Mouse (Mus musculus) forebrain, embryonic 12.5 days (tissue): ENCODE data around the gene Tctn3. TPM values are rescaled to one million over a fixed set of nuclear protein-coding genes. Genes with fewer than 3 reads are reported as not detected.
A peak's percentile ranks its signal among the peaks of the same experiment; 100 is the strongest.

Source experiments
- ATAC-seq: fragments of 200-750 bp; cut with Nextera tagmentation; 2 replicates; pipeline ENCODE4 v1.8.0; 2017; ENCODE audit warnings: moderate TSS enrichment; ENCODE audit not compliant: low FRiP score
- H3K27ac ChIP-seq: fragments of 300-500 bp; sonication (generic); 2 replicates; pipeline ENCODE4 v1.5.1; 2016; ENCODE audit warnings: mild to moderate bottlenecking
- H3K27me3 ChIP-seq: fragments of 300-500 bp; sonication (generic); 2 replicates; pipeline ENCODE4 v1.6.1; 2016; ENCODE audit warnings: mild to moderate bottlenecking
- H3K36me3 ChIP-seq: fragments of 300-500 bp; sonication (generic); replicated peaks from 2 replicates; pipeline ENCODE4 v1.6.1; 2016; ENCODE audit warnings: mild to moderate bottlenecking
- H3K4me1 ChIP-seq: fragments of 300-500 bp; sonication (generic); 2 replicates; pipeline ENCODE4 v1.6.1; 2016
- H3K4me2 ChIP-seq: fragments of 300-500 bp; sonication (generic); 2 replicates; pipeline ENCODE4 v1.6.1; 2016; ENCODE audit warnings: mild to moderate bottlenecking, moderate library complexity
- H3K4me3 ChIP-seq: fragments of 300-500 bp; sonication (generic); replicated peaks from 2 replicates; pipeline ENCODE4 v1.5.1; 2016; ENCODE audit warnings: mild to moderate bottlenecking
- H3K9ac ChIP-seq: fragments of 300-500 bp; sonication (generic); 2 replicates; pipeline ENCODE4 v1.6.1; 2016; ENCODE audit warnings: mild to moderate bottlenecking
- H3K9me3 ChIP-seq: fragments of 300-500 bp; sonication (generic); 2 replicates; pipeline ENCODE4 v1.6.1; 2016
- WGBS: fragments of 180-500 bp; shearing (Covaris S2); methylation state at CpG from one replicate; pipeline ENCODE4 v1.1.7; 2016; 5-methylcytosine and 5-hydroxymethylcytosine counted together
- polyA plus RNA-seq: library from polyadenylated mRNA; unstranded; fragments of >200 nt; fragmentation: Nextera tagmentation; extraction: Ambion mirVana; gene quantifications from 2 replicates; pipeline ENCODE4 v1.2.1, GENCODE M21; 2016

Gene Tctn3
- 13.8 and 14.0 TPM in 2 replicates for polyA plus RNA-seq

DNA sequence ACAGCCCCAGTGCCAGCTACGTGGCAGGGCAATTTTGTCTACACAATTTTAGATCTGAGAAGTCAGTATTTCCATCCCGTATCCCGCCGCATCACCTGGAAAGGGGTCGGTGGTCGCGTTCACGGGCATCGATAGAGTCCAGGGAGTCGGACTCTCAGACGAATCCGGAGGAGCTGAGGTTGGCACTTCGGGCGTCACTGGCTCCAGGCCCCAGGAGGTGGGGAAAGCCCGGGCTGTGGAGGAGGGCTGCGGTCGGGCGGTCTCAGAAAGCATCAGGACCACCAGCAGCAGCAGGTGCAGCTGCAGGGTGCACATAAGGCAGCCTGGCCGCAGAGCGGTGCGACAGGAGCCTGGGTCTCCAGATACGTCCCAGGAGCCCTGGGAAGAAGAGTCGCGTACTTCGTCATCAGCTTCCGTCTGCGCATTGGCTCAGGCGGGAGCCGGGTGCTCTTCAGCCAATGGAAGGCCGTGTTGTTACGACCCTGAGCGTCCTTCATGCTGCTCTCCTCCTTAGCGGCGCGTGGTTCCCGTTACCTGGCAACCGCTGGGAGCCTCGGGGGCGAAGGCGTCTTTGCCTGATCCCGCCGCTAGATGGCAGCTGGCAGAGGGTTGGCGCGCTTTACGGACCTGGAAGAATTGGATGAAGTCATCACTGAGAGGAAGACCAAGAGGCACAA is at the start of gene Tctn3, which contains the start of gene Entpd1:
Gene Tctn3 (minus strand): TSS at position 404 of the 677 bp plus-strand sequence.
Gene Entpd1 (plus strand): TSS at position 537 of the 677 bp plus-strand sequence.
- under 1% methylated on average over 45 of the region's 45 CpGs for WGBS
- peak within 1 kb of the TSS; percentile 77 for H3K4me2 ChIP-seq
- H3K9ac ChIP-seq, result peak within 1 kb of the TSS; percentile 76
- peaks cover 25% of the 10 kb centered on the region for H3K36me3 ChIP-seq
- peaks cover 3% of the 10 kb centered on the region; the same call in 1 of the 2 replicates for H3K27me3 ChIP-seq
- peak within 1 kb of the TSS; percentile 76 for H3K4me3 ChIP-seq
- 0 out of 2 replicates have a peak within 1 kb of the TSS, but pooled peaks have one; percentile 44 for H3K27ac ChIP-seq
- H3K9me3 ChIP-seq, result no peaks in the 10 kb centered on the region
- H3K4me1 ChIP-seq, result peaks cover 6% of the 10 kb centered on the region
- ATAC-seq, result peak; percentile 100

DNA sequence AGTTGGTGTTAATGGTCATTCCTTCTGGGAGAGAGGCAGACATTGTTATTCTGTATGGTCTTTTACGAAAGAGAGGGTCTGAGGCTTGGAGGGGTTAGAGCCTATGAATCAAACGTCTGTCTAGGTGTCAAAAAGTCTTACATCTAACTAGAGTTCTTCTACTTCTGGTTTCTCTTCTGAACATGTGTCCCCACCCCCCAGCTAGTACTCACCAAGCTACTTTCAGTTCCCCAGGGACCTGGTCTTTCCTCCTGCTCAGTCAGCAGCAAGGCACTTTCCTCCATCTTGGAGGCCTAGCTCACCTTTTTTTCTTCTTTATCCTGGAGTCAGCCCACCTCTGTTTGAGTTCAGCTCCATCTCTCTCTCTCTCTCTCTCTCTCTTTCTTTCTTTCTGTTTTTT is 49.1 kb upstream of the Tctn3 start:
- no peak for ATAC-seq
- Histone ChIP-seq H3K9me3 (no peaks in the 10 kb centered on the region), H3K9ac (peak overlapping the region; percentile 50; the same call in 1 of the 2 replicates), H3K4me2 (peak overlapping the region; percentile 57), H3K27ac (peak overlapping the region; percentile 92), H3K4me3 (peak overlapping the region; percentile 39), H3K4me1 (peaks cover 19% of the 10 kb centered on the region), H3K27me3 (no peaks in the 10 kb centered on the region), H3K36me3 (no peaks in the 10 kb centered on the region)
- 74% methylated on average over 2 of the region's 2 CpGs for WGBS

DNA sequence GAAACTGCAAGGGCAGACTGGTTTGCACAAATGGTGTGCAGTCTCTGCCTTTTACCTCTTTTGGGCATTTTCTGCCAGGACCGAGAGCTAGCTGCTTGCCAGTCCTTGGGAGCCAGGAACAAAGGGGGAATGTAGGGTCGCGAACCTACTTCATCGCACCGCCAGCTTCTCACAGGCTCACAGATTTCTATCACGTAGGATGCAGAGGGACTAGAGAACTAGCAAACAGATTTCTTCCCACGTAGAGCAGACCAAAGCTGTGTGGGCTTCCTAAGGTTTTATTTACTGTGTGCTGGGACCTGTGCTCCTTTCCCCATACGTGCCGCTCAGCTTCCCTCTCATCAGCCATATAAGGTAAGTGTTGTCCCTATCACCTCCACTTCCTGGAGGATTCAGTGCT is 48.5 kb upstream of the Tctn3 start:
- peak; percentile 56; the same call in 1 of the 2 replicates for ATAC-seq
- Histone ChIP-seq H3K4me3 (peak overlapping the region; percentile 39), H3K9ac (peak overlapping the region; percentile 50), H3K27ac (peak overlapping the region; percentile 92), H3K9me3 (no peaks in the 10 kb centered on the region), H3K4me2 (peak overlapping the region; percentile 57), H3K27me3 (no peaks in the 10 kb centered on the region), H3K4me1 (peaks cover 19% of the 10 kb centered on the region), H3K36me3 (no peaks in the 10 kb centered on the region)
- WGBS, result 10% methylated on average over 9 of the region's 9 CpGs

DNA sequence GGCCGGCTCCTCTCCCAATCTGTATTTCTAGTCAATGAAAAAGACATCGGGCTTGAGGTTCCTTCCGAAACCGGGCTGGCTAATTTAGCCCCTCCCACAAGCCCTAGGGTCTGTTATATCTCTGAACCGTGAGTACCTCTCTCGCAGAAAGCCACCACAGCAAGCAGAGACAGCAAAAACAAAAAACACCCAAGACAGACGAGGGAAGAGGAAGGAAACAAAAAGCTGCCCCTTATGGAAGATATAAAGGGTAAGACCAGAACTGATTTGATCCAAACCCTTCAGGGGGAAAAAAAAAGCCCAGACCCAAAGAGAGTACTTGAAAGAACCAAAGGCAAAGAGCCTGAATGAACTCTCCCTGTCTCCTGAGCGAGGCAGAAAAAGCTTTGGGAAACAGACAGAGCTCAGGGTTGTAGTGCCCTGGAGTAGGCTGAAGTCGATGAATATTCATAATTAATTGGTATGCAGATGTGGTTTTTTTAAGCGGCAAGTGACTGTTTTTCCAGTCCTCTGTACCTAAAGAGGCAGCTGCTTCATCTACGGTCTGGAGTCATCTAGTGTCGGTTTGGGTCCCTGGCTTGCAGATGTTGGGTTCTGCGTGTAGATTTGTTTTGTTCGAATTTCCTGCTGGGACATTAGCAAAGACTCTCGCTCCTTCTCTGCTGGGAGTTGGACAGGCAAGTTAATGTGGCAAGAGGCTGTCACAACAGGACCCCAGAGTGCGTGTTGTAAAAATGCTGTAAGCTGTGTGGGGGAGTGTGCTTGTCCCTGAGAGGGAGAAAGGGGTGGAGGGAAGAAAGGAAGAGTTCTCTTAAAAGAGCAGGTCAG is 47.8 kb upstream of the Tctn3 start:
- Histone ChIP-seq H3K4me2 (peak overlapping the region; percentile 57), H3K9ac (peak overlapping the region; percentile 50), H3K36me3 (no peaks in the 10 kb centered on the region), H3K27ac (peak overlapping the region; percentile 92), H3K4me1 (peaks cover 19% of the 10 kb centered on the region), H3K9me3 (no peaks in the 10 kb centered on the region), H3K27me3 (no peaks in the 10 kb centered on the region), H3K4me3 (peak overlapping the region; percentile 39)
- ATAC-seq, result peak; percentile 84
- WGBS, result under 1% methylated on average over 16 of the region's 16 CpGs

DNA sequence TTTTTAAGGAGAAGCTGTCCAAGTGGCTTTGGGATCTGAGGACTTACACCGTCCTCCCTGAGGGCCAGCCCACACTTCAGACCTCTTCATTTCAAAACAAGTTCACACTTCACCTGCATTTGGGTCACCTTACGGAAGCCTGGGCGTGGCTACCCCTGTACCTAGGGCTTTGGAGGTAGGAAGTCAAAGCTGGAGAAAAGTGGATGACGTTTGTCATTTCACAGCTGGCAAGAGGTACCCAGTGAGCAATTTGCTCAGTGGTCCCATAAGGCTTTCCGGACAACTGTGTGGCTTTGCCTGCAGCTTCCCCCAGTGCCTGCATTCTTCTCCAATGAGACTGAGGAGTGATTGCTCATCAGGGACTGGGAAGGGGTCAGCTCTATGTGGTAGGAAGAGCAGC is 46.9 kb upstream of the Tctn3 start:
- H3K4me2 ChIP-seq, result no peak overlapping the region; the same call in 1 of the 2 replicates
- ATAC-seq, result no peak
- no peaks in the 10 kb centered on the region for H3K9me3 ChIP-seq
- 60% methylated on average over 5 of the region's 5 CpGs for WGBS
- no peak overlapping the region for H3K4me3 ChIP-seq
- no peak overlapping the region for H3K9ac ChIP-seq
- H3K27me3 ChIP-seq, result no peaks in the 10 kb centered on the region
- H3K27ac ChIP-seq, result no peak overlapping the region
- peaks cover 19% of the 10 kb centered on the region for H3K4me1 ChIP-seq
- no peaks in the 10 kb centered on the region for H3K36me3 ChIP-seq

DNA sequence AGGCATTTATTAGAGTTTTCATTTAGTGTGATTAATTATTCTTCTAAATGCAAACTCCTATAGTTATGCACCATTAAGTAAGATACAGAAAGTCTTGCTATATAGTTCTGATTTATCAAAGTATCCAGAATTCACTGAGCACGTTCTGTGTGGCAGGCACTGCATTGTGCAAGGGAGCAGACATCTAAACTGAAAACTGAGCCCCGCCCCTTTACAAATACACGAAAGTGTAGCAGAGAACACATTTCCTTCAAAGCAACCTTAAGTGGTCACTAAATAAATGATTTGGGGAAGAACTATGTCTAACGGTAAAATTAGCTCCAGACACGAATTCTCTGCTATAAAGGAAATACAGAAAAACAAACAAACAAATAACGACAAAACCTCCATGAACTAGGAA is 46.2 kb upstream of the Tctn3 start:
- ATAC-seq, result no peak
- Histone ChIP-seq H3K36me3 (no peaks in the 10 kb centered on the region), H3K9ac (no peak overlapping the region), H3K4me1 (peaks cover 19% of the 10 kb centered on the region), H3K4me3 (no peak overlapping the region), H3K9me3 (no peaks in the 10 kb centered on the region), H3K27me3 (no peaks in the 10 kb centered on the region), H3K27ac (no peak overlapping the region), H3K4me2 (no peak overlapping the region)
- 75% methylated on average over 6 of the region's 6 CpGs for WGBS

DNA sequence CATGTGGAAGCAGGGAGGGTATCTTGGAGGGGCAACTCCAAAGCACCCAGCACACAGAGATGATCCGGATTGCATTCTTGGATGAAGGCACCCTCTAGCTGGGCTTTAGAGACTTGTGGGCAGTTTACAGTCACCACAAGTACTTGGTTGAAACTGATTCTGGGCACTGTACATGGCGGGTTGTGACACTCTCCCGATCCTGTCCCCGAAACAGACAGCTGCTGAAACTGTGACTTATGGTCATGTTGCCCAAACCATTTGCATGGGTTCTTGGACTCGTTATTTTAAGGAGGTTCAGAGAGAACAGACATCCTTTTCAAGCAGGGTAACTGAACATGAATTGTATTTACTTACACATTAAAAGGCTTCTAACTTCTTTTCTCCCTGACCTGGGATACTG is 44.2 kb upstream of the Tctn3 start:
- no peaks in the 10 kb centered on the region for H3K9me3 ChIP-seq
- H3K36me3 ChIP-seq, result no peaks in the 10 kb centered on the region
- peaks cover 19% of the 10 kb centered on the region for H3K4me1 ChIP-seq
- no peak for ATAC-seq
- H3K27me3 ChIP-seq, result no peaks in the 10 kb centered on the region
- H3K9ac ChIP-seq, result no peak overlapping the region
- no peak overlapping the region for H3K27ac ChIP-seq
- WGBS, result 87% methylated on average over 5 of the region's 5 CpGs
- H3K4me3 ChIP-seq, result no peak overlapping the region
- no peak overlapping the region for H3K4me2 ChIP-seq

DNA sequence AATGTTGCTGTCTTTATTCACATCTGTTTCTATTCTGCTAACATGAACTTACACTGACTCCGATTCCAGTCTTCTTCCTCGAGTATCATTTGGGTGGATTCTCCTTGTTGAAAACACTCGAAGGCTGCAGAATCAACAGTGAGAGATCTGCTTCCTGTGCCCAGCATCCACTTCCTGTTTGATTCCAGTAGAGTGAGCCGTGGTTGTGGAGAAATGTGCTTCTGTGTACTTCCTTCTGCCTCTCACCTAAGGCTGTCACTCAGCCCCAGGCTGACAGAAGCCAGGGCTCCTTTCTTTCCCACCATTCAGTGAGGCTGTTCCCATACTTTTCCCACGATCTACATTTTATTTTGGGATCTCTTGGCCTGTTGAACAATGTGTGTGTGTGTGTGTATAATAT is 38.1 kb upstream of the Tctn3 start:
- Histone ChIP-seq H3K27me3 (no peaks in the 10 kb centered on the region), H3K4me3 (no peak overlapping the region), H3K4me2 (no peak overlapping the region), H3K36me3 (no peaks in the 10 kb centered on the region), H3K4me1 (0 out of 2 replicates have a peak, but pooled peaks cover 2% of the 10 kb centered on the region), H3K9ac (no peak overlapping the region), H3K9me3 (no peaks in the 10 kb centered on the region), H3K27ac (no peak overlapping the region)
- 87% methylated on average over 5 of the region's 5 CpGs for WGBS
- no peak for ATAC-seq

DNA sequence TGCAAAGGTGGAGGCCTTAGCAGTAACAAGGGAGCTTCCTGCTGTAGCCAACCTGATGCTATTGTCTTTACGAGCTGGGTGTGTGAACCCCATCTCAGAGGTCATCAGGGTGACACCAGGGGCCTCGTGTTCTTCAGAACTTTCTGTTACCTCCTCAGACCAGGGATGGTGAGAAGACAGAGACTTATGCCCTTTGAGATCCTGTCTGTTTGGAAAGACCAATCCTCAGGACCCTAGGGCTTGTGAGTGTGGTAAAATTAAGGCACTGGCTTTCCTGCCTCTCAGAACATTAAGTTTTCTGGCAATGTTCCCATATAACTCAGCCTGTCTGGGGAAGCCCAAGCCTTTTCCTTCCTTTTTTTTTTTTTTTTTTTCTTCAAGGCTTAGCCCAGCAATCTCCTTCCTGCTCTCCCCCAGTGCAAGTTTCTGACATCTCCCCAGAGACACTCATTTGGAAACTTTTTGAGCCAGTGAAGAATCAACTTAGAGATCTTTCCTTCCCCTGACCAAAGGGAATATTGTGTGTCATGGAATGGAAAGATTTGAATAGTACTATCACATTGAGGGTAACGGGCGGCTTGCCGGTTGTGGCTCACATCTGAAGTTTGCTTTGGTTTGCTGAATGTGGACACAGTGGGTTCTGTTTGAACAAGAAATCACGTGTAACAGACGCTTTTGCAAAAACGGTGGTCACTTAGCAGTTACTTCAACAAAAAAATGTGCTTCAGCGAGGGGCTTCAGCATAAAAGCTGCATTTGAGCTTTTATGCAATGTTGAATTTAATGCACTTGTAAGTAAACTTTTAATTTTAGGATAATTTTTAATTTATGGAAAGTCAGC is 35.5 kb upstream of the Tctn3 start:
- no peak overlapping the region for H3K27ac ChIP-seq
- no peaks in the 10 kb centered on the region for H3K27me3 ChIP-seq
- ATAC-seq, result no peak
- no peak overlapping the region for H3K4me2 ChIP-seq
- H3K4me3 ChIP-seq, result no peak overlapping the region
- 0 out of 2 replicates have a peak, but pooled peaks cover 2% of the 10 kb centered on the region for H3K4me1 ChIP-seq
- no peak overlapping the region for H3K9ac ChIP-seq
- H3K36me3 ChIP-seq, result no peaks in the 10 kb centered on the region
- 76% methylated on average over 9 of the region's 9 CpGs for WGBS
- no peaks in the 10 kb centered on the region for H3K9me3 ChIP-seq

DNA sequence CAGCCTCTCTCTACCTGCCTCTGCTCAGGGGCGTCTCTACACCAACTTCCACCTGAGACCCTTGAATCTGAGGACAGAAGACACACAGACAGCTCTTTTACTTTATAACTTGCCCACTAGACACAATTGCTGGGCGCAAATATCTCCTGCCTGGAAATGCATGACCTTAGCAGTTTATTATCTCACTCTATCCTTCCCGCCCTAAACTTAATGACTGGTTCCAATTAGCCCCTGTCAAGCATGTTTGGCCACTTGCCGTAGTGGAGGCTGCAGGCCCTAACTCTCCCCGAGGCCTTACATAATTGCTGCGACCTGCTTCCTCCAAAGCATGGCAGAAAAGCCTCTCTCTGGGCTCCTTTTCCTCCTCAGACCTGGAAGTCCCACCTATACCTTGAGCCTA is 34.3 kb upstream of the Tctn3 start:
- Histone ChIP-seq H3K9me3 (no peaks in the 10 kb centered on the region), H3K4me2 (no peak overlapping the region), H3K4me3 (no peak overlapping the region), H3K4me1 (0 out of 2 replicates have a peak, but pooled peaks cover 2% of the 10 kb centered on the region), H3K36me3 (no peaks in the 10 kb centered on the region), H3K9ac (no peak overlapping the region), H3K27ac (no peak overlapping the region), H3K27me3 (no peaks in the 10 kb centered on the region)
- 76% methylated on average over 6 of the region's 6 CpGs for WGBS
- ATAC-seq, result no peak

DNA sequence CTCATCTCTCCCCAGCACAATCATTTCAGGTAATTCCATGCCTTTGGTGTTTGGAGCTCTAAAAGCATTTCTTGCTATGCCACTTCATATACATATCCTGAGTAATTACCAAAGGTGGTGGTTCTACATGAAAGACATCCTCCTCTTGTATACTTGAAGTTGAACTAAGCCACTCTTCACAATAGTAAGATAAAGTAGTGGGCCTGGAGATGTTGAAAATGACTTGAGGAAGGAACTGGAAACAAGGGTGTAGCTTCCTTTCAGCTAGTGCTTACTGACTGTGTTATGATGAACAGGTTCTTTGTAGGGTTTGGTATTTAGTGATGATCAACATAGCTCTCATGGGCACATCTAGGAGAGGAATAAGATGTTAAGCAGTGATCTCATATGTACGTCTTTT is 31.8 kb upstream of the Tctn3 start:
- WGBS, result 96% methylated on average over 1 of the region's 1 CpGs
- no peaks in the 10 kb centered on the region for H3K4me1 ChIP-seq
- no peak overlapping the region for H3K9ac ChIP-seq
- ATAC-seq, result no peak
- H3K4me3 ChIP-seq, result no peak overlapping the region
- no peak overlapping the region for H3K4me2 ChIP-seq
- no peak overlapping the region for H3K27ac ChIP-seq
- H3K36me3 ChIP-seq, result no peaks in the 10 kb centered on the region
- H3K9me3 ChIP-seq, result no peaks in the 10 kb centered on the region
- H3K27me3 ChIP-seq, result no peaks in the 10 kb centered on the region

DNA sequence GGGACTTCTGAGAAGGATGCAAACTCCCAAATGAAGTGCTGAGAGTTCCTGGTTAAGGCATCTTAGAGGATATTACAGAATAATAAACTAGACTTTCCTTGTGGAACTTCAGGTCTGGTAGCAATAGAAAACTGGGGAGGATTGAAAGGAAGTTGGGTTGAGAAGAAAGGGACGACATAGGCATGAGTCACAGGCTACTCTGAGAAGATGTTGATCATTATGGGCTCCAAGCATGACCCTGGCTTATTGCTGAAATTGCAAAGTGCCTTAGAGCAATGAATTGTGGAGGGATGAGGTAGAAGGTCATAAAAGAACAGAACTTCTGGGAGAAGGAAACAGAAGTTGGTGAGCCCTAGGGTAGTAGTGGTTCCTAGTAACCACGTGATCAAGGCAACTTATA is 28.8 kb upstream of the Tctn3 start:
- Histone ChIP-seq H3K4me2 (no peak overlapping the region), H3K27me3 (no peaks in the 10 kb centered on the region), H3K27ac (no peak overlapping the region), H3K9ac (no peak overlapping the region), H3K9me3 (no peaks in the 10 kb centered on the region), H3K4me1 (no peaks in the 10 kb centered on the region), H3K36me3 (no peaks in the 10 kb centered on the region), H3K4me3 (no peak overlapping the region)
- WGBS, result 93% methylated on average over 2 of the region's 2 CpGs
- no peak for ATAC-seq
